8 mouse cellular contexts compared by ENCODE assay signal in the genomic region with DNA sequence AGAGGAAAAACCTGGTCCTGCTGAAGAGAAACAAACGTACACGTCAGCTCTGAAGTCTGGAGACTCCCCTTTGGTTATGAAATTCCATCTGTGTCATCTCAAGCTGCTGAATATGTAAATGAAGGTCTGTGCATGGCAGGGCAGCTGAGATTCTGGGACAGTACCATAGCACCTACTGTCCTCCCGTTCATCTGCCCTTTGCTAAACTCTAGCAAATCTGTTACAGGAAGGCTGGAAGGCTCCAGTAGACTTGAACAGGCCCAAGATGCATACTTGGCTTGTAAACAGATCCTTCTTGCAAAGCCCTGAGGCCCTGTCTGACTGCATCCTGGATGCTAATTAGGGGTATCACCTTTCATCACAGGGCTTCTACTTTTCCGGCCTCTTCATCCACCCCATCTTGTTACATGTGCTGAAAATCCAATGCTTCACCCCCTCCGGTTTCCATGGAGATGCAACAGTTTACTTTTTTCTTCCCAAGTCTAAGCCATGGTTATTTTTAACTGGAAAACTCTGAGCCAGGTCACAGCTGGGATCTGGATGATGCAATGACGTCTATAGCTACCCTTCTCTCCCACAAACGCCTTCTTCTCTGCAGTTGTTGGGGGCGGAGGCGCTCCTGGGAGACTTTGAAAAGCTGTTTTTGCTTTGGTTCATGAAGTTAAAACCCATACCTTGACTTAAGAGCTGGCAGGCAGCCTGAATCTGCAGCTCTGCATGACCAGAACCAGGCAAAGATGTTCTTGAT. TPM values are rescaled to one million over a fixed set of nuclear protein-coding genes. Genes with fewer than 3 reads are reported as not detected.
DNase-seq lines count a peak whose midpoint lies in the region; ATAC-seq and TF ChIP-seq lines count a peak whose summit lies in the region.

No protein-coding gene starts in this region.

- no peaks in the 10 kb centered on the region for H3K9me3 ChIP-seq in lung, embryonic 14.5 days (ENCODE audit: low read depth, low read length)

- no peak for ATAC-seq in lung, embryonic 14.5 days (ENCODE audit: insufficient read depth)
- peak; percentile 46 for ATAC-seq in frontal cortex, adult (ENCODE audit: low TSS enrichment)

- H3K4me2 ChIP-seq in lung, embryonic 14.5 days = no peak overlapping the region

- no peak overlapping the region for H3K4me3 ChIP-seq in lung, embryonic 14.5 days (ENCODE audit: low read depth, low read length)
- H3K4me3 ChIP-seq in lung, adult 2 months (replicated peaks; ENCODE audit: extremely low read depth, low read depth, low read length) = no peak overlapping the region
- H3K4me3 ChIP-seq in cerebellum, adult 2 months (replicated peaks; ENCODE audit: insufficient read depth, low read depth, low read length) = no peak overlapping the region

- 0 out of 2 replicates have a peak, but pooled peaks cover under 1% of the 10 kb centered on the region for H3K36me3 ChIP-seq in lung, embryonic 14.5 days (ENCODE audit: insufficient read depth)

- peaks cover 15% of the 10 kb centered on the region; the same call in 1 of the 2 replicates for H3K4me1 ChIP-seq in lung, embryonic 14.5 days (ENCODE audit: insufficient read depth)
- peaks cover 6% of the 10 kb centered on the region for H3K4me1 ChIP-seq in lung, adult 2 months (ENCODE audit: control insufficient read depth, insufficient read depth, low read length)
- no peaks in the 10 kb centered on the region for H3K4me1 ChIP-seq in cerebellum, adult 2 months (ENCODE audit: control insufficient read depth, insufficient read depth, low read length)

- no peak for TF ChIP-seq CTCF in lung, embryonic 14.5 days (IDR thresholded peaks at IDR 0.05; ENCODE audit: low read depth)
- TF ChIP-seq CTCF in lung, adult 2 months (IDR thresholded peaks at IDR 0.05; ENCODE audit: insufficient read depth, low read length) = no peak
- TF ChIP-seq CTCF in cerebellum, adult 2 months (IDR thresholded peaks at IDR 0.05; ENCODE audit: borderline replicate concordance, insufficient read depth, low read depth, low read length) = no peak

- H3K27me3 ChIP-seq in lung, embryonic 14.5 days (ENCODE audit: insufficient read depth, low read length) = peaks cover 17% of the 10 kb centered on the region; the same call in 1 of the 2 replicates
- no peaks in the 10 kb centered on the region for H3K27me3 ChIP-seq in cerebellum, adult 2 months (ENCODE audit: control insufficient read depth, insufficient read depth, low read length)

- 0 out of 2 replicates have a peak overlapping the region, but pooled peaks have one; percentile 50 for H3K27ac ChIP-seq in lung, embryonic 14.5 days (ENCODE audit: low read depth)
- no peak overlapping the region for H3K27ac ChIP-seq in cerebellum, adult 2 months (ENCODE audit: insufficient read depth, low read length)

- WGBS in lung, embryonic 14.5 days = 38% methylated on average over 9 of the region's 9 CpGs
- 40% methylated on average over 9 of the region's 9 CpGs for WGBS in lung, adult 2 months
- 43% methylated on average over 9 of the region's 9 CpGs for WGBS in cerebellum, adult 2 months

- H3K9ac ChIP-seq in lung, embryonic 14.5 days = no peak overlapping the region

- DNase-seq in lung, embryonic 14.5 days = peak; percentile 60
- DNase-seq in lung, adult 2 months = no peak
- DNase-seq in left cerebral cortex, postnatal 10 days (ENCODE audit: extremely low spot score in 1 of 2, low spot score in 2 of 2) = peak; percentile 47 to 70
- no peak for DNase-seq in thymus, adult 18-20 months
- no peak for DNase-seq in cerebellum, postnatal 36 days
- DNase-seq in urinary bladder, adult 18-20 months (ENCODE audit: low spot score in 2 of 2) = no peak
- DNase-seq in cerebellum, adult 2 months = no peak

- intact Hi-C loops in left cerebral cortex, postnatal 10 days (cut with DNase I) = no loop called here

- no peak for TF ChIP-seq POLR2A in lung, adult 2 months (IDR thresholded peaks at IDR 0.05; ENCODE audit: borderline replicate concordance, extremely low read depth, low read depth, low read length)
- TF ChIP-seq POLR2A in cerebellum, adult 2 months (IDR thresholded peaks at IDR 0.05; ENCODE audit: borderline replicate concordance, insufficient read depth, low read length) = no peak

RNA-seq across cellular contexts. Expression of a gene that starts 4.0 kb away (rescaled TPM):
- polyA plus RNA-seq in lung, embryonic 14.5 days (2014; fragmentation: Nextera tagmentation; extraction: Ambion mirVana) = 15.7 and 17.7 TPM in 2 replicates
- polyA plus RNA-seq in lung, adult 2 months (2012; rRNA removed) = 70.3 and 122 TPM in 2 replicates
- 10 to 100 TPM; 28.2 to 29.4 TPM for total RNA-seq in left cerebral cortex, postnatal 10 days (2021)
- 19.6 and 26.0 TPM in 2 replicates for polyA plus RNA-seq in cerebellum, adult 2 months (2012; rRNA removed)

RNA-seq across cellular contexts. Expression of a gene that starts 56.3 kb away (rescaled TPM):
- polyA plus RNA-seq in lung, embryonic 14.5 days (2014; fragmentation: Nextera tagmentation; extraction: Ambion mirVana) = 35.6 and 36.0 TPM in 2 replicates
- polyA plus RNA-seq in lung, adult 2 months (2012; rRNA removed) = 4.5 and 6.8 TPM in 2 replicates
- total RNA-seq in left cerebral cortex, postnatal 10 days (2021) = 10 to 100 TPM; 37.8 to 39.6 TPM
- polyA plus RNA-seq in cerebellum, adult 2 months (2012; rRNA removed) = 39.2 and 46.6 TPM in 2 replicates

RNA-seq across cellular contexts. Expression of a gene that starts 56.4 kb away (rescaled TPM):
- 20.5 and 21.2 TPM in 2 replicates for polyA plus RNA-seq in lung, embryonic 14.5 days (2014; fragmentation: Nextera tagmentation; extraction: Ambion mirVana)
- 25.1 and 34.5 TPM in 2 replicates for polyA plus RNA-seq in lung, adult 2 months (2012; rRNA removed)
- total RNA-seq in left cerebral cortex, postnatal 10 days (2021) = 100 to 1,000 TPM; 113 to 129 TPM
- polyA plus RNA-seq in cerebellum, adult 2 months (2012; rRNA removed) = 27.4 and 29.2 TPM in 2 replicates

Comparison
In these comparisons a context has a peak if more than half of its experiments do, and no peak if none do; other contexts are left out.
1. DNase-seq: peak in lung, embryonic 14.5 days (single experiment) and left cerebral cortex, postnatal 10 days (2 of 2); none in lung, adult 2 months (single experiment), thymus, adult 18-20 months (0 of 2), cerebellum, postnatal 36 days (0 of 2), urinary bladder, adult 18-20 months (0 of 2) and cerebellum, adult 2 months (0 of 2).